Mouse (Mus musculus) forebrain, postnatal 0 days (tissue): Measurements from ENCODE around the gene Sin3b. TPM values are rescaled to one million over a fixed set of nuclear protein-coding genes. Genes with fewer than 3 reads are reported as not detected.

ENCODE experiments used
- ATAC-seq: fragments of 200-750 bp; cut with Nextera tagmentation; 2 replicates; pipeline ENCODE4 v1.8.0; 2017; ENCODE audit warnings: mild to moderate bottlenecking, moderate library complexity
- DNase-seq: peaks from one replicate; pipeline ENCODE4 v3.0.0-alpha.2; 2015
- H3K27ac ChIP-seq: fragments of 300-500 bp; sonication (generic); 2 replicates; pipeline ENCODE4 v1.5.1; 2014; ENCODE audit warnings: low read depth, mild to moderate bottlenecking, antibody characterized with exemption, low read length, moderate library complexity, mixed read lengths
- H3K27me3 ChIP-seq: fragments of 300-500 bp; sonication (generic); 2 replicates; pipeline ENCODE4 v1.6.1; 2014; ENCODE audit warnings: mild to moderate bottlenecking, low read length, mixed read lengths; ENCODE audit not compliant: insufficient read depth
- H3K36me3 ChIP-seq: fragments of 300-500 bp; sonication (generic); 2 replicates; pipeline ENCODE4 v1.6.1; 2014; ENCODE audit warnings: mild to moderate bottlenecking, moderate library complexity; ENCODE audit not compliant: insufficient read depth
- H3K4me1 ChIP-seq: fragments of 300-500 bp; sonication (generic); 2 replicates; pipeline ENCODE4 v1.6.1; 2014; ENCODE audit warnings: antibody characterized with exemption; ENCODE audit not compliant: insufficient read depth
- H3K4me2 ChIP-seq: fragments of 300-500 bp; sonication (generic); 2 replicates; pipeline ENCODE4 v1.6.1; 2014; ENCODE audit warnings: low read depth, mild to moderate bottlenecking, moderate library complexity
- H3K4me3 ChIP-seq: fragments of 300-500 bp; sonication (generic); 2 replicates; pipeline ENCODE4 v1.5.1; 2014; ENCODE audit warnings: low read depth, low read length, mixed read lengths
- H3K9ac ChIP-seq: fragments of 300-500 bp; sonication (generic); 2 replicates; pipeline ENCODE4 v1.6.1; 2014; ENCODE audit warnings: mild to moderate bottlenecking
- H3K9me3 ChIP-seq: fragments of 300-500 bp; sonication (generic); 2 replicates; pipeline ENCODE4 v1.6.1; 2016; ENCODE audit warnings: low read length
- CTCF ChIP-seq: sonication (generic); IDR thresholded peaks from 2 replicates; pipeline ENCODE4 v1.5.1; 2016; ENCODE audit warnings: antibody characterized with exemption, control low read depth, low read depth
- WGBS: fragments of 180-500 bp; shearing (Covaris S2); extraction: QIAGEN DNeasy Blood & Tissue Kit; methylation state at CpG from one replicate; pipeline ENCODE4 v1.1.7; 2014; 5-methylcytosine and 5-hydroxymethylcytosine counted together
- polyA plus RNA-seq: library from polyadenylated mRNA; unstranded; fragments of >200 nt; fragmentation: Nextera tagmentation; extraction: Ambion mirVana; gene quantifications from 2 replicates; pipeline ENCODE4 v1.2.1, GENCODE M21; 2015
- total RNA-seq: library from RNA; depleted of rRNA; stranded (reverse); fragments of >200 nt; gene quantifications from 2 replicates; pipeline ENCODE4 v1.2.3, GENCODE M21; 2014

Sin3b gene
- total and polyA plus RNA-seq, 2 experiments from 2014 or later = 237 to 289 TPM

GRCm38 (mm10) chr8:72728636-72729035, 5.6 kb downstream of the Sin3b start:
- H3K9me3 ChIP-seq = no peaks in the 10 kb centered on the region
- no peak for TF ChIP-seq CTCF
- H3K4me3 ChIP-seq = no peak overlapping the region
- no peaks in the 10 kb centered on the region for H3K27me3 ChIP-seq
- H3K36me3 ChIP-seq = peaks cover 86% of the 10 kb centered on the region
- no peak overlapping the region for H3K9ac ChIP-seq
- no peak overlapping the region for H3K27ac ChIP-seq
- H3K4me1 ChIP-seq = peaks cover 7% of the 10 kb centered on the region
- ATAC-seq = peak; percentile 69
- H3K4me2 ChIP-seq = no peak overlapping the region
- WGBS = 86% methylated on average over 1 of the region's 1 CpGs
- DNase-seq = no peak

DNA sequence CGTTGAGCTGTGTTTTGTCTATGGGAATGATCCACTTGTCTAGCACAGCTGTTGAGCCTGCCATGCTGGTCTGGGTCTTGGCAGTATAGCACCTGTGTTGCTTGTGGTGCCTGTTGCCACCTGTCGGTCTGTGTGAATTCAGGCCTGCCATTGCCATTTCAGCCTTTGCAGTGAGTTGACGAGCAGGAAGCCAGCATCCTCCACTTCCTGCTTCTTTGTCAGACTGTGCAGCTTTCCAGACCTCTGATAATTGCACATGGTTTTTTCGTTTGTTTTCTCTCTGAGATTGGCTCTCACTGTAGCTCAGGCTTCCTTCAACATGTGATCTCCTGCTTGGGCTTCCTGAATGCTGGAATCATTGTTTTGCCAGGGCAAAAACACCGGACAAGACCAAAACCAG, 11.9 kb downstream of the Sin3b start:
- H3K4me1 ChIP-seq = no peaks in the 10 kb centered on the region
- H3K36me3 ChIP-seq = peaks cover 97% of the 10 kb centered on the region
- 88% methylated on average over 5 of the region's 5 CpGs for WGBS
- no peaks in the 10 kb centered on the region for H3K27me3 ChIP-seq
- no peak overlapping the region for H3K9ac ChIP-seq
- no peak overlapping the region for H3K4me3 ChIP-seq
- DNase-seq (no peak), ATAC-seq (no peak)
- no peaks in the 10 kb centered on the region for H3K9me3 ChIP-seq
- no peak overlapping the region for H3K4me2 ChIP-seq
- TF ChIP-seq CTCF = no peak
- no peak overlapping the region for H3K27ac ChIP-seq

- H3K36me3 ChIP-seq = peaks cover 92% of the 10 kb centered on the region
- no peak for DNase-seq
- no peaks in the 10 kb centered on the region for H3K27me3 ChIP-seq
- no peak overlapping the region for H3K27ac ChIP-seq
- no peak overlapping the region for H3K4me3 ChIP-seq
- H3K4me2 ChIP-seq = no peak overlapping the region
- ATAC-seq = no peak
- no peak overlapping the region for H3K9ac ChIP-seq
- TF ChIP-seq CTCF = no peak
- no peaks in the 10 kb centered on the region for H3K9me3 ChIP-seq
- no peaks in the 10 kb centered on the region for H3K4me1 ChIP-seq
Observed at GRCm38 (mm10) chr8:72736868-72737267, 13.8 kb downstream of the Sin3b start.

DNA sequence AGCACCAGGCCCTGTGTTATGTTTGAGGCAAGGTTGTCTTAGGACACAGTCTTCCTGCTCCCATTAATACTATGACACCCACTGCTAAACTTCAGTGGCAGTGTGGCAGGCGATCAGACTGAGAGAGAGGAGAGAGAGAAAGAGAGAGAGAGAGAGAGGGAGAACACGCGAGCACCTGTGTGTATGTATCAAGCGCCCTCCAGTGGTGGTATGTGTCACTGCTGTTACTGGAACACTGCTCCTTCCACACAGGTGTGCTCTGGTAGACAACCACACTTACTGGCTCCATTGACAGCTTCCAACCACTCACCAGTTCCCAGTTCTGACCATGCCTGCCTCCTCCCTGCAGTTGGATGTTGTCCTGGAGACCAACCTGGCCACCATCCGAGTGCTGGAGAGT, 23.0 kb downstream of the Sin3b start:
- no peaks in the 10 kb centered on the region for H3K4me1 ChIP-seq
- 34% methylated on average over 5 of the region's 5 CpGs for WGBS
- ATAC-seq (peak; percentile 62), DNase-seq (peak; percentile 54)
- H3K9me3 ChIP-seq = no peaks in the 10 kb centered on the region
- peak; percentile 86 for TF ChIP-seq CTCF
- no peak overlapping the region for H3K4me3 ChIP-seq
- H3K36me3 ChIP-seq = peaks cover 93% of the 10 kb centered on the region
- H3K27ac ChIP-seq = no peak overlapping the region
- no peaks in the 10 kb centered on the region for H3K27me3 ChIP-seq
- H3K9ac ChIP-seq = no peak overlapping the region
- no peak overlapping the region for H3K4me2 ChIP-seq

GRCm38 (mm10) chr8:72749846-72750245, 26.8 kb downstream of the Sin3b start:
- ATAC-seq (no peak), DNase-seq (no peak)
- H3K36me3 ChIP-seq = peaks cover 94% of the 10 kb centered on the region
- no peak overlapping the region for H3K27ac ChIP-seq
- no peaks in the 10 kb centered on the region for H3K4me1 ChIP-seq
- no peaks in the 10 kb centered on the region for H3K27me3 ChIP-seq
- H3K9me3 ChIP-seq = no peaks in the 10 kb centered on the region
- H3K4me2 ChIP-seq = no peak overlapping the region
- no peak for TF ChIP-seq CTCF
- 93% methylated on average over 26 of the region's 26 CpGs for WGBS
- H3K4me3 ChIP-seq = no peak overlapping the region
- no peak overlapping the region for H3K9ac ChIP-seq

DNA sequence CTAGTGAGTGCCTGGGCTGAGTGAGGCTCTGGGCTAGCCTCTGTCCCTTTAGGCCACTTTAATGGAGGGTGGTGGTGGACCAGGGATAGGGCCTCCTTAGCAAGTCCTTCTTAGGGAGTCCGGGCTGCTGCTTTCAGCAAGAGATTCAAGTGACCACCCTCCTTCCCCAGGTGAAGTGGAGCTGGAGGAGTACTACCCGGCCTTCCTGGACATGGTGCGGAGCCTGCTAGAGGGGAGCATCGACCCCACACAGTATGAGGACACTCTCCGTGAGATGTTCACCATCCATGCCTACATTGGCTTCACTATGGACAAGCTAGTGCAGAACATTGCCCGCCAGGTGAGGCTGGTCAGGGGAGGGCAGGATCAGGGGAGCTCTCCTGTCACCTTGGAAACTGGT, 27.2 kb downstream of the Sin3b start:
- H3K27ac ChIP-seq = no peak overlapping the region
- H3K4me2 ChIP-seq = no peak overlapping the region
- H3K9me3 ChIP-seq = no peaks in the 10 kb centered on the region
- no peak overlapping the region for H3K4me3 ChIP-seq
- no peaks in the 10 kb centered on the region for H3K27me3 ChIP-seq
- DNase-seq = no peak
- WGBS = 95% methylated on average over 6 of the region's 6 CpGs
- ATAC-seq = no peak
- no peak overlapping the region for H3K9ac ChIP-seq
- H3K4me1 ChIP-seq = no peaks in the 10 kb centered on the region
- H3K36me3 ChIP-seq = peaks cover 90% of the 10 kb centered on the region
- no peak for TF ChIP-seq CTCF

- Histone ChIP-seq H3K27me3 (no peaks in the 10 kb centered on the region), H3K4me2 (no peak overlapping the region), H3K4me1 (no peaks in the 10 kb centered on the region), H3K27ac (no peak overlapping the region), H3K9me3 (no peaks in the 10 kb centered on the region), H3K36me3 (peaks cover 92% of the 10 kb centered on the region), H3K9ac (no peak overlapping the region), H3K4me3 (no peak overlapping the region)
- no peak for DNase-seq
- TF ChIP-seq CTCF = no peak
- 84% methylated on average over 3 of the region's 3 CpGs for WGBS
- no peak for ATAC-seq
Observed at GRCm38 (mm10) chr8:72751126-72751525, 28.0 kb downstream of the Sin3b start.

DNA sequence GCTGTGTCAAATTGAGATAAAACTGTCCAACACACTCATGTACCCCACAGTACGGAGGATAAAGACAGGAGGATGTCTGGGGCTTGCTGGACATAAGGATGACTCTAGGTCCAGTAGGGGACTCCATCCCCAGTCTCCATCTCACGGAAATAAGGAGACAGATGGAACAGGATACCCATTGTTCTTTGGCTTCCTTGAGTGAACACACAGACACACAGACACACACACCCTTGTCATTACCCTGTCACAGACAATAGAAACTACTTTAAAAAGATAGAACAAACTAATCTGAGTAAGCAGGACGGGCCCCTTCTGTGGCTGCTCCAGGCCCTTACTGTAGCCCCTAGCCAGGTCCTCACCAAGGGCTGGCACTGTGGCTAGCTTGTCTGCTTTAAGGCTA, 29.2 kb downstream of the Sin3b start:
- DNase-seq = no peak
- Histone ChIP-seq H3K27me3 (no peaks in the 10 kb centered on the region), H3K9ac (no peak overlapping the region), H3K9me3 (no peaks in the 10 kb centered on the region), H3K36me3 (peaks cover 93% of the 10 kb centered on the region), H3K27ac (no peak overlapping the region), H3K4me3 (no peak overlapping the region), H3K4me2 (no peak overlapping the region), H3K4me1 (no peaks in the 10 kb centered on the region)
- WGBS = 84% methylated on average over 3 of the region's 3 CpGs
- ATAC-seq = no peak
- TF ChIP-seq CTCF = no peak
